Mouse (Mus musculus) CH12.LX (cell line): ENCODE data around the gene Gm37240. TPM values are rescaled to one million over a fixed set of nuclear protein-coding genes. Genes with fewer than 3 reads are reported as not detected.

Source experiments
- DNase-seq: peaks from one replicate; pipeline ENCODE4 v3.0.0-alpha.2; 2013; ENCODE audit errors: extremely low read depth
- H3K27ac ChIP-seq: 2 replicates; pipeline ENCODE4 v1.5.1; 2012; ENCODE audit warnings: low read depth, mild to moderate bottlenecking, control low read depth, moderate library complexity; ENCODE audit not compliant: insufficient read depth
- H3K27me3 ChIP-seq: replicated peaks from 2 replicates; pipeline ENCODE3; 2012; ENCODE audit warnings: inconsistent platforms
- H3K36me3 ChIP-seq, 2 experiments: replicated peaks in 1 of 2; 2 replicates each; pipeline versions ENCODE3 to v1.6.1; 2012; ENCODE audit warnings: inconsistent platforms in 1 of 2, low read length in 1 of 2, mild to moderate bottlenecking in 1 of 2, mixed read lengths in 1 of 2, moderate library complexity in 1 of 2; ENCODE audit not compliant: control insufficient read depth in 1 of 2, insufficient read depth in 1 of 2
- H3K4me1 ChIP-seq, 2 experiments: 2 replicates each; pipeline ENCODE4 v1.6.1; 2012; ENCODE audit warnings: inconsistent platforms in 1 of 2, moderate library complexity in 1 of 2; ENCODE audit not compliant: insufficient read depth in 2 of 2, control insufficient read depth in 1 of 2
- H3K4me2 ChIP-seq: 2 replicates; pipeline ENCODE4 v1.6.1; 2012; ENCODE audit warnings: low read depth, mild to moderate bottlenecking, control low read depth; ENCODE audit not compliant: poor library complexity, insufficient read depth, severe bottlenecking
- H3K4me3 ChIP-seq, 3 experiments: fragments of 150-350 bp in 1 of 3; sonication (generic) in 1 of 3; replicated peaks in 1 of 3; 2 replicates each; pipeline versions ENCODE3 to v1.5.1; 2011 to 2012; ENCODE audit warnings: low read depth in 2 of 3, low read length in 2 of 3, mild to moderate bottlenecking in 2 of 3, moderate library complexity in 2 of 3, control low read depth in 1 of 3, improper control_type of control experiment in 1 of 3, inconsistent platforms in 1 of 3, mixed read lengths in 1 of 3; ENCODE audit not compliant: poor library complexity in 1 of 3
- H3K79me2 ChIP-seq: replicated peaks from 2 replicates; pipeline ENCODE4 v1.6.1; 2012; ENCODE audit warnings: mild to moderate bottlenecking, moderate library complexity; ENCODE audit not compliant: control insufficient read depth, poor library complexity, insufficient read depth, severe bottlenecking; ENCODE audit errors: extremely low read depth
- H3K9ac ChIP-seq: 2 replicates; pipeline ENCODE4 v1.6.1; 2012; ENCODE audit warnings: low read depth, mild to moderate bottlenecking, control low read depth, moderate library complexity; ENCODE audit not compliant: insufficient read depth
- H3K9me3 ChIP-seq: replicated peaks from 2 replicates; pipeline ENCODE3; 2012; ENCODE audit warnings: low read length, inconsistent platforms, mixed read lengths
- CHD2 ChIP-seq: IDR thresholded peaks from 2 replicates; pipeline ENCODE4 v1.6.1; 2011; ENCODE audit warnings: low read length, improper control_type of control experiment
- EP300 ChIP-seq: IDR thresholded peaks from 2 replicates; pipeline ENCODE4 v1.6.1; 2011; ENCODE audit warnings: low read length, improper control_type of control experiment
- ETS1 ChIP-seq: conservative IDR thresholded peaks from 2 replicates; pipeline ENCODE4 v1.6.1; 2012; ENCODE audit warnings: low read depth, mild to moderate bottlenecking, inconsistent platforms, low read length, improper control_type of control experiment, moderate library complexity
- JUND ChIP-seq: conservative IDR thresholded peaks from 2 replicates; pipeline ENCODE4 v1.6.1; 2011; ENCODE audit warnings: low read depth, low read length, improper control_type of control experiment
- KAT2A ChIP-seq: IDR thresholded peaks from 2 replicates; pipeline ENCODE4 v1.6.1; 2012; ENCODE audit warnings: low read length, improper control_type of control experiment, inconsistent platforms; ENCODE audit not compliant: insufficient replicate concordance
- MAFK ChIP-seq: IDR thresholded peaks from 2 replicates; pipeline ENCODE4 v1.6.1; 2011; ENCODE audit warnings: low read length, improper control_type of control experiment; ENCODE audit not compliant: insufficient replicate concordance
- MYC ChIP-seq: IDR thresholded peaks from 2 replicates; pipeline ENCODE4 v1.6.1; 2011; ENCODE audit warnings: low read depth, mild to moderate bottlenecking, improper control_type of control experiment, low read length
- NELFE ChIP-seq: IDR thresholded peaks from 2 replicates; pipeline ENCODE4 v1.6.1; 2011; ENCODE audit warnings: low read depth, low read length, improper control_type of control experiment
- POLR2A ChIP-seq: IDR thresholded peaks from 2 replicates; pipeline ENCODE4 v1.6.1; 2011; ENCODE audit warnings: low read depth, mild to moderate bottlenecking, improper control_type of control experiment, low read length
- RAD21 ChIP-seq: IDR thresholded peaks from 2 replicates; pipeline ENCODE4 v1.6.1; 2011; ENCODE audit warnings: low read depth, mild to moderate bottlenecking, low read length, improper control_type of control experiment, moderate library complexity
- RCOR1 ChIP-seq: conservative IDR thresholded peaks from 2 replicates; pipeline ENCODE4 v1.6.1; 2012; ENCODE audit warnings: low read depth, mild to moderate bottlenecking, inconsistent platforms, low read length, improper control_type of control experiment
- SIN3A ChIP-seq: IDR thresholded peaks from 2 replicates; pipeline ENCODE4 v1.6.1; 2012; ENCODE audit warnings: low read length, improper control_type of control experiment, inconsistent platforms
- TCF12 ChIP-seq: IDR thresholded peaks from 2 replicates; pipeline ENCODE4 v1.6.1; 2014; ENCODE audit warnings: low read depth, mild to moderate bottlenecking, inconsistent platforms, low read length, improper control_type of control experiment
- UBTF ChIP-seq: IDR thresholded peaks from 2 replicates; pipeline ENCODE4 v1.6.1; 2012; ENCODE audit warnings: low read depth, mild to moderate bottlenecking, inconsistent platforms, low read length, improper control_type of control experiment, moderate library complexity
- USF2 ChIP-seq: conservative IDR thresholded peaks from 2 replicates; pipeline ENCODE4 v1.6.1; 2011; ENCODE audit warnings: low read depth, low read length, improper control_type of control experiment
- ZC3H11A ChIP-seq: IDR thresholded peaks from 2 replicates; pipeline ENCODE4 v1.6.1; 2012; ENCODE audit warnings: low read depth, mild to moderate bottlenecking, inconsistent platforms, low read length, improper control_type of control experiment
- ZKSCAN1 ChIP-seq: IDR thresholded peaks from 2 replicates; pipeline ENCODE4 v1.6.1; 2012; ENCODE audit warnings: low read depth, inconsistent platforms, low read length, improper control_type of control experiment, borderline replicate concordance
- ZMIZ1 ChIP-seq: IDR thresholded peaks from 2 replicates; pipeline ENCODE4 v1.6.1; 2012; ENCODE audit warnings: low read depth, mild to moderate bottlenecking, inconsistent platforms, low read length, improper control_type of control experiment
- ZNF384 ChIP-seq: IDR thresholded peaks from 2 replicates; pipeline ENCODE4 v1.6.1; 2012; ENCODE audit warnings: low read depth, low read length, improper control_type of control experiment, inconsistent platforms
- dilution Hi-C: fragments of 300-500 bp; cut with MboI; formaldehyde crosslinking; loops from 2 replicates; pipeline ENCODE4 v1.14.3; 2020; ENCODE audit warnings: low sequenced_read_pairs; ENCODE audit not compliant: extremely low pct_unique_long_range_greater_than_20kb, extremely low pct_ligation_motif_present
- in situ Hi-C: fragments of 300-500 bp; cut with MboI; formaldehyde crosslinking; loops from 3 replicates; pipeline ENCODE4 v1.14.3; 2019; ENCODE audit warnings: low sequenced_read_pairs, low pct_ligation_motif_present, low pct_unique_long_range_greater_than_20kb, mixed read lengths
- polyA plus RNA-seq: library from polyadenylated mRNA; unstranded; fragments of >175 nt; gene quantifications from 2 replicates; pipeline ENCODE4 v1.2.1, GENCODE M21; 2012; ENCODE audit warnings: low read depth; ENCODE audit not compliant: insufficient read length
- total RNA-seq, 2 experiments: library from RNA; depleted of rRNA; stranded (reverse); fragments of 300-350 nt in 1 of 2; fragments of >200 nt in 1 of 2; gene quantifications; 2 replicates each; pipeline ENCODE4 v1.2.3; 2012 to 2014

The Gm37240 gene
- total and polyA plus RNA-seq, 3 experiments, result 0.08 to 0.19 (median 0.14) TPM

- no peak for DNase-seq
- Histone ChIP-seq H3K27ac (no peak overlapping the region), H3K4me1 (no peaks in the 10 kb centered on the region), H3K4me3 (no peak overlapping the region), H3K79me2 (no peaks in the 10 kb centered on the region; the same call in 1 of the 2 replicates), H3K4me2 (no peak overlapping the region), H3K9ac (no peak overlapping the region), H3K9me3 (no peaks in the 10 kb centered on the region), H3K36me3 (peaks cover 2 to 26% of the 10 kb centered on the region in 2 experiments), H3K27me3 (no peaks in the 10 kb centered on the region)
- dilution Hi-C loops, result no loop called here
- in situ Hi-C loops, result loop anchor here (10.0 to 25.0 kb wide), 2 partner anchors 182 to 375 kb away; partner anchors contain the start of genes Gm6525 and Mnd1
- no peak for TF ChIP-seq RCOR1
- TF ChIP-seq ZMIZ1, result no peak
- TF ChIP-seq NELFE, result no peak
- TF ChIP-seq UBTF, result no peak
- TF ChIP-seq USF2, result no peak
- TF ChIP-seq KAT2A, result no peak
- no peak for TF ChIP-seq RAD21
Measured at GRCm38 (mm10) chr3:84536987-84537386, 1350.3 kb downstream of the Gm37240 start.

- H3K27ac ChIP-seq, result no peak overlapping the region
- H3K9ac ChIP-seq, result no peak overlapping the region
- peaks cover 2 to 32% of the 10 kb centered on the region in 2 experiments for H3K36me3 ChIP-seq
- no peak overlapping the region for H3K4me3 ChIP-seq
- no peak overlapping the region for H3K4me2 ChIP-seq
- dilution Hi-C loops, result no loop called here
- TF ChIP-seq ETS1 (no peak), SIN3A (no peak), JUND (no peak), RAD21 (no peak), CHD2 (no peak), POLR2A (no peak), ZC3H11A (no peak), ZKSCAN1 (no peak), MYC (no peak), EP300 (no peak), NELFE (no peak), MAFK (no peak), ZNF384 (no peak), TCF12 (no peak)
- TF ChIP-seq, all 38 proteins: peak for 0
- DNase-seq, result no peak
- Histone ChIP-seq H3K9me3 (no peaks in the 10 kb centered on the region), H3K27me3 (no peaks in the 10 kb centered on the region), H3K4me1 (peaks cover 0 to 3% of the 10 kb centered on the region in 2 experiments; a peak in 1 of 4 replicates), H3K79me2 (no peaks in the 10 kb centered on the region)
- in situ Hi-C loops, result loop anchor here (10.0 to 25.0 kb wide), 2 partner anchors 178 to 371 kb away; partner anchors contain the start of genes Gm6525 and Mnd1
Measured at GRCm38 (mm10) chr3:84533227-84533626, 1354.1 kb downstream of the Gm37240 start.
